Mouse (Mus musculus): ENCODE data around the gene Ehmt2.

Gene Ehmt2

DNA sequence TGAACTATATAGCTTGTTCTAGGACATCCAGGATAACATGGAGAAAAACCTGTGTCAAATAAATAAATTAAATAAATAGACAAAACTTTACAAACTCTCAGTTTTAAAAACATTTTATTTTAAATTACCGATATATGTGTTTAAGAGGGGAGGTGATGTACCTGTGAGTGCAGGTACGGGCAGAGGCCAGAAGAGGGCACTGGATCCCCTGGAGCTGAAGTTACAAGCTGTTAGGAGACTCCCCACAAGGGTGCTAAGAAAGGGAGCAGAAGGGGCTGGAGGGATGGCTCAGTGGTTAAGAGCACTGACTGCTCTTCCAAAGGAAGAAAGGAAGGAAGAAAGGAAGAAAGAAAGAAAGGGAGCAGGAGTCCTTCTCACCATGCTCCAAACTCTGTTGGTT, 6.9 kb upstream of the Ehmt2 start:
- in situ Hi-C loops (cut with MboI, MseI), result no loop called here

DNA sequence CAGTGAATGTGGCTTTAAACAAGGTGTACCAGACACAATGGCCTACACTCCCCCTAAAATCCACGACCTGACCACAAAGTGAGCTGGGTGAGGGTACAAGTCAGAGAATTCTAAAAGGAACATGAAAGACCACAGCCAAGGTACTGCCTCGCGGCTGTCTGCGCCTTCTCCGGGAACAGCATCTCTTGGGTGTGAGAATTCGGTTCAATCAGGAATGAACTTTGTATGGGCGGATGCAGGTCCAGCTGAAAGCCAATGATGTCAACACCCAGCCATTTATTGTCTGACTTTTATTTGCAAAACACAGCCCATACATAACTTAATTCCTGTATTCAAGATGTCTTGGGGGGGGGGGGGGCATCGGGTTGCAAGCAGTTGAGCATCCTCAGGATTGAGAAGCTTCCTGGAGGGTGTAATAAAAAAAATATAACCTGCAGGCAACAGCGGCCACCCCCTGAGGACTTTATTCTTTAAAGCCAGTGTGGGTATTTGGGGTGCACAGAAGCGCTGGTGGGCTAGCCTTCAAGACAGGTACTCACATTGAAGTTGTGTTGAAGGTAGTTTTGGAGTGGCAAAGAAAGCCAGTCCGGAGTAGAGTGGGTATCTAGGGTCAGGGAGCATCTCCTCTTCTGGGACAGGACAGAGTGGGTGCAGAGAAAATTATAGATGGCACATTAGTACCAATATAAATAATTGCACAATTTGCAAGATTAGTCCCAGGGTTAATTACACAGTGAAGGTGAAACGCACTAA, 5.0 kb upstream of the Ehmt2 start:
- in situ Hi-C loops (cut with MboI, MseI), result no loop called here

GRCm38 (mm10) chr17:34894074-34894597, 4.1 kb upstream of the Ehmt2 start:
- in situ Hi-C loops (cut with MboI, MseI), result no loop called here

DNA sequence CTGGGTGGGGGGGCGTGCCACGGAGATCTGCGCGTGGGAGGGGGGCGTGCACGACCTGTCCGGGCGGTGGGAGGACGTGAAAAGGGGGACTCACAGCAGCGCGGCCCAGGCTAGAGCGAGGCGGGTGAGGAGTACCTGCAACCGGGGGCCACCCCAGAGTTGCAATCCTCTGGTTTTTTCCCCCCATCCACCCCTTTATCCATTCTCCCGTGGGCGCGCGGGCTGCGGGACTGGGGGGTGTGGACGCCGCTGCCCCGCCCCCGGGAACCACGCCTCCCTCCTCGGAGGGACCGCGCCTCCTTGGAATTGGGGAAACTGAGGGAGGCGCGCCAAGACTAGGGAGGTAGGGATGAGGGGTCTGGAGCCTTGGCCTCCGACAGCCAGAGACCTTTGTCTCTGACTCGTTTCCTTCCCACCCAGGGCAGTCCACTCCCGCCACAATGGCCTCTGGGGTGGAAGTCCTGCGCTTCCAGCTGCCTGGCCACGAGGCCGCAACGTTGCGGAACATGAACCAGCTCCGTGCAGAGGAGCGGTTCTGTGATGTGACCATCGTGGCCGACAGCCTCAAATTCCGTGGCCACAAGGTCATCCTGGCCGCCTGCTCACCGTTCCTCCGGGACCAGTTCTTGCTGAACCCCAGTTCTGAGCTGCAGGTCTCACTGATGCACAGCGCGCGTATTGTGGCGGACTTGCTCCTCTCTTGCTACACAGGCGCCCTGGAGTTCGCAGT, 3.3 kb upstream of the Ehmt2 start:
- in situ Hi-C loops (cut with MboI, MseI), result no loop called here

DNA sequence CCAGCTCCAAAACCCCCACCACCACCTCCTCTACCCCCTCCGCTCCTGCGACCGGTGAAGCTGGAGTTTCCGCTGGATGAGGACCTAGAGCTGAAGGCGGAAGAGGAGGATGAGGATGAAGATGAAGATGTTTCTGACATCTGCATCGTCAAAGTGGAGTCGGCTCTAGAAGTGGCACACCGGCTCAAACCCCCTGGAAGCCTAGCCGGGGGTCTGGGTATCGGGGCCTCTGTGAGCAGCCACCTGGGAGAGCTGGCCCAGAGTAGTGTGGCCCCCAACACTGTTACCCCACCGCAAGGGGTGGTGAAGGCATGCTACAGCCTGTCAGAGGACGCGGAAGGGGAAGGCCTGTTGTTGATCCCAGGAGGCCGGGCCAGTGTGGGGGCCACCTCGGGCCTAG, 2.5 kb upstream of the Ehmt2 start:
- in situ Hi-C loops (cut with MboI, MseI), result no loop called here

DNA sequence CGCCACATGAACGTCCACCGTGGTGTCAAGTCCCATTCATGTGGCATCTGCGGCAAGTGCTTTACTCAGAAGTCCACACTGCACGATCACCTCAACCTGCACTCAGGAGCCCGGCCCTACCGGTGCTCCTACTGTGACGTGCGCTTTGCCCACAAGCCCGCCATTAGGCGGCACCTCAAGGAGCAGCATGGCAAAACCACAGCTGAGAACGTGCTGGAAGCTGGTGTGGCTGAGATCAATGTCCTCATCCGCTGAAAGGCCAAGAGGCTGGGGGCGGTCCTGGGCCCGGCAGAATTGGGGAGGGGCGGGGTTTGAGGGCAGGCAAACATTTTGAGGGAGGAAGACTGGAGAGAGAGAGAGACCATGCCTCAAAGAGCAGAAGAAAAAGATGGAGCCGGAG, 1.9 kb upstream of the Ehmt2 start:
- in situ Hi-C loops (cut with MboI, MseI), result no loop called here

- in situ Hi-C loops (cut with MboI, MseI), result no loop called here
Measured at GRCm38 (mm10) chr17:34897373-34898159, 703 bp upstream of the Ehmt2 start.

DNA sequence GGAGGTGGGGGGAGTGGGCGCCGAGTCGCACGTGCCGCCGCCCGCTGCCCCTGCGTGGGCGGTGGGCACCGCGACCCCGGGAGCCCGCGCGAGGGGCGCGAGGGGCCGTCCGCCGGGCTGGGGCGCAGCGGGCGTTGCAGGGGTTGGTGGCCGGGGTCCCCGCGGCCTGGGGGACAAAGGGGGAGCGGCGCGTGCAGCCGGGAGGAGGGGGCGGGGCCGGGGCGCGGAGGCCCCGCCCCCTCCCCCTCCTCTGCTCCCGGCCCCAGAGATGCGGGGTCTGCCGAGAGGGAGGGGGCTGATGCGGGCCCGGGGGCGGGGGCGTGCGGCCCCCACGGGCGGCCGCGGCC, 410 bp downstream of the Ehmt2 start:
- in situ Hi-C loops (cut with MboI, MseI), result no loop called here

GRCm38 (mm10) chr17:34899053-34899889, 1.0 kb downstream of the Ehmt2 start:
- in situ Hi-C loops (cut with MboI, MseI), result no loop called here

DNA sequence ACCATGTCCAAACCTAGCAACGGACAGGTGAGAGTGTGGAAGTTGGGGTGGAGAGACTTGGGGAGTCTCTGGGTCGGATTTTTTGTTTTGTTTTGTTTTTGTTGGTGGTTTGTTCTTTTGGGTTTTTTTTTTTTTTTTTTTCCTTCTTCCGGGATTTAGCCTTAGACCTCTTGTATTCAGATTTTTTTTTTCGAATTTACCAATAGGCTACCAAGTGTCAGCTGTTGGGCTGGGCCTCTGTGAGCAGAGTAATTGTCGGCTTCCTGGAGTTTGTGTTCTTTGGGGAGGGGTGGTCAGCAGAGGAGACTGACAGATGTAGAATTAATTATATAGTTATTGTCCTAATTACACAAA, 1.6 kb downstream of the Ehmt2 start:
- in situ Hi-C loops (cut with MboI, MseI), result loop anchor here (5.0 kb wide), 1 partner anchor 37 kb away; no protein-coding TSS in a partner anchor

DNA sequence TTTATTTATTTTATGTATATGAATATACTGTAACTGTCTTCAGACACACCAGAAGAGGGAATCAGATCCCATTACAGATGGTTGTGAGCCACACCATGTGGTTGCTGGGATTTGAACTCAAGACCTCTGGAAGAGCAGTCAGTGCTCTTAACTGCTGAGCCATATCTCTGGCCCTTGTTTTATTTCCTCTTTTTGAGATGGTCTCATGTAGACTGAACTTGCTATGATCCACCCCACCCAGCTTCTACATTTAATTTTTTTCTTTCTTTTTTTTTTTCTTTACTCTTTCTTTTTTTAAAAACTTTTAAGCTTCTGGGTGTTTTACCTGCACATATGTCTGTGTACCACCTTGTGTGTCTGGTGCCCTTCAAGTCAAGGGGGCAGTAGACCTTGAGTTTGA, 2.6 kb downstream of the Ehmt2 start:
- in situ Hi-C loops (cut with MboI, MseI), result loop anchor here (5.0 kb wide), 1 partner anchor 36 kb away; no protein-coding TSS in a partner anchor

DNA sequence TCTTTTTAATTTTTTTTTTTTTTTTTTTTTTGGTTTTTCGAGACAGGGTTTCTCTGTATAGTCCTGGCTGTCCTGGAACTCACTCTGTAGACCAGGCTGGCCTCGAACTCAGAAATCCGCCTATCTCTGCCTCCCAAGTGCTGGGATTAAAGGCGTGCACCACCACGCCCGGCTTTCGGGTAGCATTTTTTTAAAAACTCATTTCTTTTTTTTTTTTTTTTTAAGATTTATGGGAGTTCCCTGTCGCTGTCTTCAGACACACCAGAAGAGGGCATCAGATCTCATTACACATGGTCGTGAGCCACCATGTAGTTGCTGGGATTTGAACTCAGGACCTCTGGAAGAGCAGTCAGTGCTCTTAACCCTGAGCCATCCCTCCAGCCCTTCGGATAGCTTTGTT, 3.7 kb downstream of the Ehmt2 start:
- in situ Hi-C loops (cut with MboI, MseI), result loop anchor here (5.0 kb wide), 1 partner anchor 35 kb away; no protein-coding TSS in a partner anchor

DNA sequence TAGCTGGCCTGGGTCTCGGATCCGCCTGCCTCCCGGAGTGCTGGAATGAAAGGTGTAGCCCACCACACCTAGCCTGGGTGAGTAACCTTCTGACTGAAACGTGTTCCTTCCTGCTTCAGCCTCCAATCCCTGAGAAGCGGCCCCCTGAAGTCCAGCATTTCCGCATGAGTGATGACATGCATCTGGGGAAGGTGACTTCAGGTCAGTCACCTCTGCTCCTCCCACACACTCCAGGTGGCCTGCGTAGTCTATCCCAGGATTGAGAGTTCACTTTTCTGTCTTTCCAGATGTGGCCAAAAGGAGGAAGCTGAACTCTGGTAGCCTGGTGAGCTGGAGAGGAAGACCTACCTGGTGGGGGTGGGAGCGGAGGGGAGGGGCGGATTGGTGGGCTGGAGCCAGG, 4.6 kb downstream of the Ehmt2 start:
- in situ Hi-C loops (cut with MboI, MseI), result loop anchor here (5.0 kb wide), 1 partner anchor 34 kb away; no protein-coding TSS in a partner anchor

GRCm38 (mm10) chr17:34910982-34911381, 12.7 kb downstream of the Ehmt2 start:
- in situ Hi-C loops (cut with MboI, MseI), result loop anchor here (5.0 kb wide), 1 partner anchor 54 kb away; no protein-coding TSS in a partner anchor

DNA sequence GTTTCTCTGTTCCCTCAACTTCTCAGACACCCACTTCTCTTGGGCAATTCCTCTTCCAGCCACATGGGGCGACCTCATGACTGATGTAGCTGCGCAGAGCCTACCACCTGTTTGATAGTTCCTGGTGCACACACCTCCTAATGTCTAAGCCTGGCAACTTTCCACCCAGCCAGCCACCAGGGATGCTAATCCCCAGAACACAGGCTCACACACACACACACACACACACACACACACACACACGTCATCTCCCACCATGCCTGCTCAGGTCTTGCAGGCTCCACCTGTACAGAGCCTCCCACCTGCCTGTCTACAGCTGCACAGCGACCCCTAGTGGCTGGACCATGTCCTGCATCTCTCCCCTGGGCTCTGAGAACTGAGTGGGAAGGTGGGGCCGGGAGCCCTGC, 13.7 kb downstream of the Ehmt2 start:
- in situ Hi-C loops (cut with MboI, MseI), result loop anchor here (5.0 kb wide), 1 partner anchor 55 kb away; no protein-coding TSS in a partner anchor

GRCm38 (mm10) chr17:34913930-34914665, 15.8 kb downstream of the Ehmt2 start, which contains the start of gene Slc44a4:
TSS of gene Slc44a4 (plus strand) at chr17:34914466.
- in situ Hi-C loops (cut with MboI, MseI), result loop anchor here (5.0 kb wide), 1 partner anchor 57 kb away; no protein-coding TSS in a partner anchor

DNA sequence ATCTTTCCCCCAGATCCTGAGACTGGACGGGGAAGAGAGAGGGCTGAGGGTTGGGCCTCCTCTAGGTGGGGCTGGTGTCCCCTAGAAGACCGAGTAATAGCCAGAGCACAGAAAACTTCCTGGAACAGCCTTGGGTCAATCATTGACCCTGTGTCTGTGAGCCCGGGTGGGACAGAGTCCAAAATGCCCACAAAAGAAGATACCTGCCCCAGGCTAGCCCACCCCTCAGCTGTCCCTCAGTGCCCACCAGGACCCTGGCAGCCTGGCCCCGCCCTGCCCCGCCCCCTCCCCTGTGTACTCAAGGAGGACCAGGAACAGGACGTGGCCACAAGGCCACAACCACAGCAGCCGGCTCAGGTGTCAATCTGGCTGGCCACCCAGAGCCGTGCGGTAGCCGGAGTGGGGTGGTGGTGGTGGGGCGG, 17.2 kb downstream of the Ehmt2 start:
- in situ Hi-C loops (cut with MboI, MseI), result no loop called here

DNA sequence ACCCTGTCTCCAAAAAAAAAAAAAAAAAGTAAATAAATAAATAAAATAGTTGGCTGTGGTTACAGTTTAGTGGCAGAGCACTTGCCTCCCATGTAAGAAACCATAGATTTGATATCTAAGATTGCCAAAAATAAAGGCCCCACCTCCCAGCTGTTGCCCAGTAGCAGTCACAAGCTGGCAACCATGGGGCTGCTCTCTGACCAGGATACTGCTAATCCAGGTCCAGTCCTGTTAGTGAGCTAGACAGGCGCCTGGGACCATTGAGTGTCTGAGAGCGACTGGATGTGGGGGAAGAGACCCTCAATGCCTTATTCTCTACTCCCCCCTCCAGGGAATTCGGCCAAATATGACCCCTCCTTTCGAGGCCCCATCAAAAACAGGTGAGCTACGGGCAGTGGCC, 18.0 kb downstream of the Ehmt2 start:
- in situ Hi-C loops (cut with MboI, MseI), result no loop called here

DNA sequence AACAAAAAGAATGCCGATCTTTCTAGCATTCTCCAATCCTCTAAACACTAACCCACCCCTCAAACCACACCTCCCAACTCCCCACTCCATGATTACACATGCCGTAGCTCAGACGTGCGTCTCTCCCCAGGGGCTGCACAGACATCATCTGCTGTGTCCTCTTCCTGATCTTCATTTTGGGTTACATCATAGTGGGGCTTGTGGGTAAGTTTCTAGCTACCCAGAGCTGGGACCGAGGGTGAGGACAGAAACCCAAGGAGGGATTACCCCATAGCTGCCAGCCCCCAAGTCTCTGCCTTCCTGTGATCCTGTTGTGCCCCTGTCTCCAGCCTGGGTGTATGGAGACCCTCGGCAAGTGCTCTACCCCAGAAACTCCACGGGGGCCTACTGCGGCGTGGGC, 18.9 kb downstream of the Ehmt2 start:
- in situ Hi-C loops (cut with MboI, MseI), result no loop called here

GRCm38 (mm10) chr17:34922939-34923338, 24.7 kb downstream of the Ehmt2 start:
- in situ Hi-C loops (cut with MboI, MseI), result no loop called here
